Mouse (Mus musculus) neural tube, embryonic 13.5 days (tissue): ENCODE results near the gene Pygm. TPM values are rescaled to one million over a fixed set of nuclear protein-coding genes. Genes with fewer than 3 reads are reported as not detected.
A peak's percentile ranks its signal among the peaks of the same experiment; 100 is the strongest.

Experiments
- ATAC-seq: fragments of 200-750 bp; cut with Nextera tagmentation; 2 replicates; pipeline ENCODE4 v1.8.0; 2017; ENCODE audit warnings: low read depth, mild to moderate bottlenecking, moderate TSS enrichment, moderate library complexity
- H3K27ac ChIP-seq: fragments of 300-500 bp; sonication (generic); replicated peaks from 2 replicates; pipeline ENCODE4 v1.5.1; 2015; ENCODE audit warnings: moderate library complexity, mild to moderate bottlenecking, inconsistent platforms
- H3K27me3 ChIP-seq: fragments of 300-500 bp; sonication (generic); 2 replicates; pipeline ENCODE4 v1.6.1; 2015; ENCODE audit warnings: mild to moderate bottlenecking, inconsistent platforms
- H3K36me3 ChIP-seq: fragments of 300-500 bp; sonication (generic); 2 replicates; pipeline ENCODE4 v1.6.1; 2015; ENCODE audit warnings: mild to moderate bottlenecking, inconsistent platforms
- H3K4me1 ChIP-seq: fragments of 300-500 bp; sonication (generic); replicated peaks from 2 replicates; pipeline ENCODE4 v1.6.1; 2015; ENCODE audit warnings: inconsistent platforms
- H3K4me2 ChIP-seq: fragments of 300-500 bp; sonication (generic); 2 replicates; pipeline ENCODE4 v1.6.1; 2015; ENCODE audit warnings: inconsistent platforms, mild to moderate bottlenecking, moderate library complexity
- H3K4me3 ChIP-seq: fragments of 300-500 bp; sonication (generic); 2 replicates; pipeline ENCODE4 v1.5.1; 2015; ENCODE audit warnings: mild to moderate bottlenecking, inconsistent platforms
- H3K9ac ChIP-seq: fragments of 300-500 bp; sonication (generic); 2 replicates; pipeline ENCODE4 v1.6.1; 2015; ENCODE audit warnings: moderate library complexity, mild to moderate bottlenecking, inconsistent platforms
- H3K9me3 ChIP-seq: fragments of 300-500 bp; sonication (generic); 2 replicates; pipeline ENCODE4 v1.6.1; 2016; ENCODE audit warnings: inconsistent platforms
- WGBS: fragments of 180-500 bp; shearing (Covaris S2); methylation state at CpG from one replicate; pipeline ENCODE4 v1.1.7; 2015; 5-methylcytosine and 5-hydroxymethylcytosine counted together
- microRNA-seq: library from miRNA; unstranded; fragments of <30 nt; microRNA quantifications from one replicate; pipeline ENCODE4, GENCODE M21; 2016
- polyA plus RNA-seq: library from polyadenylated mRNA; unstranded; fragments of >200 nt; fragmentation: Nextera tagmentation; extraction: Ambion mirVana; gene quantifications from 2 replicates; pipeline ENCODE4 v1.2.1, GENCODE M21; 2015

The Pygm gene
- polyA plus RNA-seq, 1 experiment from 2014 or later, result 6.3 TPM

- no peak for ATAC-seq
- 76% methylated on average over 10 of the region's 10 CpGs for WGBS
- H3K4me1 ChIP-seq, result peaks cover 70% of the 10 kb centered on the region
- H3K9me3 ChIP-seq, result no peaks in the 10 kb centered on the region
- H3K4me3 ChIP-seq, result no peak overlapping the region
- H3K36me3 ChIP-seq, result no peaks in the 10 kb centered on the region
- H3K27ac ChIP-seq, result no peak overlapping the region
- H3K4me2 ChIP-seq, result no peak overlapping the region
- H3K9ac ChIP-seq, result no peak overlapping the region
- H3K27me3 ChIP-seq, result no peaks in the 10 kb centered on the region
These were observed 58.8 kb downstream of the Pygm start for GRCm38 (mm10) chr19:6443016-6443415.

GRCm38 (mm10) chr19:6445761-6446423, 61.7 kb downstream of the Pygm start:
- Histone ChIP-seq H3K4me1 (peaks cover 76% of the 10 kb centered on the region), H3K27ac (peak overlapping the region; percentile 90), H3K27me3 (no peaks in the 10 kb centered on the region), H3K9me3 (no peaks in the 10 kb centered on the region), H3K4me3 (no peak overlapping the region), H3K4me2 (peak overlapping the region; percentile 42), H3K36me3 (no peaks in the 10 kb centered on the region), H3K9ac (peak overlapping the region; percentile 53)
- ATAC-seq, result peak; percentile 86
- WGBS, result 17% methylated on average over 10 of the region's 10 CpGs

GRCm38 (mm10) chr19:6446736-6447437, 62.7 kb downstream of the Pygm start:
- Histone ChIP-seq H3K4me2 (peak overlapping the region; percentile 42), H3K4me3 (no peak overlapping the region), H3K9me3 (no peaks in the 10 kb centered on the region), H3K9ac (peak overlapping the region; percentile 53), H3K27ac (peak overlapping the region; percentile 90), H3K36me3 (no peaks in the 10 kb centered on the region), H3K4me1 (peaks cover 83% of the 10 kb centered on the region), H3K27me3 (no peaks in the 10 kb centered on the region)
- 0 out of 2 replicates have a peak, but pooled peaks have one; percentile 4 for ATAC-seq
- WGBS, result 46% methylated on average over 7 of the region's 7 CpGs

Small RNA genes within 50 kb of the gene (microRNA-seq; reads per million reads assigned to microRNA genes)
- 0.74 reads per million for gene Mir6989

Other genes with a start within 250 kb of the Pygm start
- gene Batf2, start 243.4 kb upstream of the Pygm start, polyA plus RNA-seq, result not detected in 2 replicates
- 111 and 126 TPM in 2 replicates for gene Arl2, start 242.9 kb upstream of the Pygm start, polyA plus RNA-seq
- not detected in 2 replicates for gene Majin, start 200.0 kb upstream of the Pygm start, polyA plus RNA-seq
- 0.72 TPM in 1 of 2 replicates, not detected in the other for gene Gpha2, start 158.0 kb upstream of the Pygm start, polyA plus RNA-seq
- 103 and 111 TPM in 2 replicates for gene Ppp2r5b, start 148.5 kb upstream of the Pygm start, polyA plus RNA-seq
- 11.6 and 11.8 TPM in 2 replicates for gene Atg2a, start 142.7 kb upstream of the Pygm start, polyA plus RNA-seq
- gene Ehd1, start 107.7 kb upstream of the Pygm start, polyA plus RNA-seq, result 85.5 and 101 TPM in 2 replicates
- 0.26 and 0.57 TPM in 2 replicates for gene Cdc42bpg, start 77.9 kb upstream of the Pygm start, polyA plus RNA-seq
- 71.5 and 73.9 TPM in 2 replicates for gene Men1, start 49.4 kb upstream of the Pygm start, polyA plus RNA-seq
- 13.5 and 17.0 TPM in 2 replicates for gene Map4k2, start 43.3 kb upstream of the Pygm start, polyA plus RNA-seq
- 107 and 119 TPM in 2 replicates for gene Sf1, start 20.7 kb upstream of the Pygm start, polyA plus RNA-seq
- 44.1 and 49.9 TPM in 2 replicates for gene Rasgrp2, start 14.9 kb downstream of the Pygm start, polyA plus RNA-seq
- 24.0 and 28.9 TPM in 2 replicates for gene Nrxn2, start 34.3 kb downstream of the Pygm start, polyA plus RNA-seq
- gene Slc22a12, start 158.6 kb downstream of the Pygm start, polyA plus RNA-seq, result not detected in 2 replicates